Mouse (Mus musculus) heart, embryonic 12.5 days (tissue): ENCODE data around the gene Ppm1h. TPM values are rescaled to one million over a fixed set of nuclear protein-coding genes. Genes with fewer than 3 reads are reported as not detected.

Experiments
- ATAC-seq: fragments of 200-750 bp; cut with Nextera tagmentation; 2 replicates; pipeline ENCODE4 v1.8.0; 2017; ENCODE audit warnings: moderate TSS enrichment, moderate library complexity; ENCODE audit not compliant: insufficient number of reproducible peaks, low FRiP score
- H3K27ac ChIP-seq: fragments of 300-500 bp; sonication (generic); 2 replicates; pipeline ENCODE4 v1.5.1; 2016; ENCODE audit warnings: mild to moderate bottlenecking, moderate library complexity; ENCODE audit not compliant: poor library complexity, severe bottlenecking
- H3K27me3 ChIP-seq: fragments of 300-500 bp; sonication (generic); replicated peaks from 2 replicates; pipeline ENCODE4 v1.6.1; 2016; ENCODE audit warnings: mild to moderate bottlenecking, moderate library complexity
- H3K36me3 ChIP-seq: fragments of 300-500 bp; sonication (generic); 2 replicates; pipeline ENCODE4 v1.6.1; 2016; ENCODE audit warnings: mild to moderate bottlenecking, moderate library complexity
- H3K4me1 ChIP-seq: fragments of 300-500 bp; sonication (generic); replicated peaks from 2 replicates; pipeline ENCODE4 v1.6.1; 2016; ENCODE audit warnings: mild to moderate bottlenecking
- H3K4me2 ChIP-seq: fragments of 300-500 bp; sonication (generic); 2 replicates; pipeline ENCODE4 v1.6.1; 2016; ENCODE audit warnings: mild to moderate bottlenecking, moderate library complexity
- H3K4me3 ChIP-seq: fragments of 300-500 bp; sonication (generic); 2 replicates; pipeline ENCODE4 v1.5.1; 2016; ENCODE audit warnings: mild to moderate bottlenecking
- H3K9ac ChIP-seq: fragments of 300-500 bp; sonication (generic); 2 replicates; pipeline ENCODE4 v1.6.1; 2016; ENCODE audit warnings: mild to moderate bottlenecking, moderate library complexity
- H3K9me3 ChIP-seq: fragments of 300-500 bp; sonication (generic); replicated peaks from 2 replicates; pipeline ENCODE4 v1.6.1; 2016; ENCODE audit warnings: mild to moderate bottlenecking, moderate library complexity
- WGBS: fragments of 180-500 bp; shearing (Covaris S2); methylation state at CpG from one replicate; pipeline ENCODE4 v1.1.7; 2016; 5-methylcytosine and 5-hydroxymethylcytosine counted together
- polyA plus RNA-seq: library from polyadenylated mRNA; unstranded; fragments of >200 nt; fragmentation: Nextera tagmentation; extraction: Ambion mirVana; gene quantifications from 2 replicates; pipeline ENCODE4 v1.2.1, GENCODE M21; 2016

Ppm1h gene
- polyA plus RNA-seq, 1 experiment from 2014 or later = 4.2 TPM

GRCm38 (mm10) chr10:122770337-122770736 is 91.8 kb downstream of the Ppm1h start:
- Histone ChIP-seq H3K4me1 (peaks cover 33% of the 10 kb centered on the region), H3K27ac (0 out of 2 replicates have a peak overlapping the region, but pooled peaks have one; percentile 5), H3K4me2 (no peak overlapping the region), H3K9me3 (peaks cover 7% of the 10 kb centered on the region; the same call in 1 of the 2 replicates), H3K9ac (no peak overlapping the region), H3K4me3 (no peak overlapping the region), H3K36me3 (no peaks in the 10 kb centered on the region), H3K27me3 (0 out of 2 replicates have a peak, but pooled peaks cover 3% of the 10 kb centered on the region)
- WGBS = 33% methylated on average over 7 of the region's 7 CpGs
- ATAC-seq = no peak

GRCm38 (mm10) chr10:122770987-122771386 is 92.4 kb downstream of the Ppm1h start:
- Histone ChIP-seq H3K27me3 (0 out of 2 replicates have a peak, but pooled peaks cover 3% of the 10 kb centered on the region), H3K4me2 (no peak overlapping the region), H3K36me3 (no peaks in the 10 kb centered on the region), H3K27ac (peak overlapping the region; percentile 6; the same call in 1 of the 2 replicates), H3K4me1 (peaks cover 29% of the 10 kb centered on the region), H3K4me3 (no peak overlapping the region), H3K9ac (no peak overlapping the region), H3K9me3 (peaks cover 7% of the 10 kb centered on the region; the same call in 1 of the 2 replicates)
- no peak for ATAC-seq
- 38% methylated on average over 5 of the region's 5 CpGs for WGBS

- no peaks in the 10 kb centered on the region for H3K27me3 ChIP-seq
- H3K9me3 ChIP-seq = peaks cover 7% of the 10 kb centered on the region; the same call in 1 of the 2 replicates
- H3K4me2 ChIP-seq = no peak overlapping the region
- H3K4me1 ChIP-seq = peaks cover 20% of the 10 kb centered on the region
- no peak overlapping the region for H3K4me3 ChIP-seq
- WGBS = 87% methylated on average over 7 of the region's 7 CpGs
- H3K27ac ChIP-seq = no peak overlapping the region
- no peak overlapping the region for H3K9ac ChIP-seq
- H3K36me3 ChIP-seq = no peaks in the 10 kb centered on the region
- no peak for ATAC-seq
Observed at GRCm38 (mm10) chr10:122774169-122774568, 95.6 kb downstream of the Ppm1h start.

- Histone ChIP-seq H3K9ac (no peak overlapping the region), H3K4me1 (peaks cover 16% of the 10 kb centered on the region), H3K4me2 (no peak overlapping the region), H3K36me3 (no peaks in the 10 kb centered on the region), H3K27me3 (no peaks in the 10 kb centered on the region), H3K4me3 (no peak overlapping the region), H3K9me3 (peaks cover 4% of the 10 kb centered on the region; the same call in 1 of the 2 replicates), H3K27ac (no peak overlapping the region)
- no peak for ATAC-seq
- WGBS = 50% methylated on average over 3 of the region's 3 CpGs
Observed at GRCm38 (mm10) chr10:122777436-122777835, 98.9 kb downstream of the Ppm1h start.

GRCm38 (mm10) chr10:122777939-122778655 is 99.5 kb downstream of the Ppm1h start:
- Histone ChIP-seq H3K27me3 (no peaks in the 10 kb centered on the region), H3K4me1 (peaks cover 16% of the 10 kb centered on the region), H3K9me3 (no peaks in the 10 kb centered on the region), H3K27ac (no peak overlapping the region), H3K9ac (no peak overlapping the region), H3K4me2 (no peak overlapping the region), H3K4me3 (no peak overlapping the region), H3K36me3 (no peaks in the 10 kb centered on the region)
- 84% methylated on average over 3 of the region's 3 CpGs for WGBS
- ATAC-seq = no peak

GRCm38 (mm10) chr10:122779351-122779750 is 100.8 kb downstream of the Ppm1h start:
- no peaks in the 10 kb centered on the region for H3K9me3 ChIP-seq
- WGBS = 50% methylated on average over 12 of the region's 12 CpGs

GRCm38 (mm10) chr10:122782755-122783154 is 104.2 kb downstream of the Ppm1h start:
- H3K36me3 ChIP-seq = no peaks in the 10 kb centered on the region
- peak overlapping the region; percentile 80 for H3K27ac ChIP-seq
- WGBS = 39% methylated on average over 4 of the region's 4 CpGs
- peak; percentile 87 for ATAC-seq
- no peaks in the 10 kb centered on the region for H3K27me3 ChIP-seq
- H3K9ac ChIP-seq = no peak overlapping the region
- H3K4me2 ChIP-seq = no peak overlapping the region
- no peaks in the 10 kb centered on the region for H3K9me3 ChIP-seq
- peaks cover 23% of the 10 kb centered on the region for H3K4me1 ChIP-seq
- no peak overlapping the region for H3K4me3 ChIP-seq

More at GRCm38 (mm10) chr10:122779351-122779750, 100.8 kb downstream of the Ppm1h start:
- H3K9ac ChIP-seq = no peak overlapping the region
- no peaks in the 10 kb centered on the region for H3K27me3 ChIP-seq
- no peak for ATAC-seq
- peaks cover 23% of the 10 kb centered on the region for H3K4me1 ChIP-seq
- H3K27ac ChIP-seq = no peak overlapping the region
- no peak overlapping the region for H3K4me3 ChIP-seq
- no peak overlapping the region for H3K4me2 ChIP-seq
- no peaks in the 10 kb centered on the region for H3K36me3 ChIP-seq

- Histone ChIP-seq H3K9ac (no peak overlapping the region), H3K36me3 (no peaks in the 10 kb centered on the region), H3K27ac (no peak overlapping the region), H3K4me3 (no peak overlapping the region), H3K27me3 (no peaks in the 10 kb centered on the region), H3K4me2 (no peak overlapping the region), H3K4me1 (peaks cover 10% of the 10 kb centered on the region), H3K9me3 (no peaks in the 10 kb centered on the region)
- 36% methylated on average over 12 of the region's 12 CpGs for WGBS
- no peak for ATAC-seq
Observed at GRCm38 (mm10) chr10:122789648-122790170, 111.1 kb downstream of the Ppm1h start.

- peaks cover 10% of the 10 kb centered on the region for H3K4me1 ChIP-seq
- peak overlapping the region; percentile 32 for H3K4me3 ChIP-seq
- peak overlapping the region; percentile 65 for H3K4me2 ChIP-seq
- no peaks in the 10 kb centered on the region for H3K9me3 ChIP-seq
- H3K36me3 ChIP-seq = no peaks in the 10 kb centered on the region
- peak; percentile 55; the same call in 1 of the 2 replicates for ATAC-seq
- H3K27ac ChIP-seq = no peak overlapping the region
- WGBS = 5% methylated on average over 21 of the region's 21 CpGs
- H3K9ac ChIP-seq = peak overlapping the region; percentile 53; the same call in 1 of the 2 replicates
- H3K27me3 ChIP-seq = no peaks in the 10 kb centered on the region
Observed at GRCm38 (mm10) chr10:122792021-122792966, 113.7 kb downstream of the Ppm1h start.

- H3K4me1 ChIP-seq = peaks cover 10% of the 10 kb centered on the region
- H3K4me2 ChIP-seq = no peak overlapping the region
- H3K36me3 ChIP-seq = no peaks in the 10 kb centered on the region
- 67% methylated on average over 11 of the region's 11 CpGs for WGBS
- no peaks in the 10 kb centered on the region for H3K9me3 ChIP-seq
- H3K27me3 ChIP-seq = no peaks in the 10 kb centered on the region
- no peak overlapping the region for H3K27ac ChIP-seq
- ATAC-seq = no peak
- H3K4me3 ChIP-seq = no peak overlapping the region
- H3K9ac ChIP-seq = no peak overlapping the region
Observed at GRCm38 (mm10) chr10:122793193-122793592, 114.6 kb downstream of the Ppm1h start.
